Mouse (Mus musculus): ENCODE data around the gene Dnajc16. TPM values are rescaled to one million over a fixed set of nuclear protein-coding genes. Genes with fewer than 3 reads are reported as not detected.
A peak's percentile ranks its signal among the peaks of the same experiment; 100 is the strongest.

The Dnajc16 gene
- total and polyA plus RNA-seq, 3 experiments, result 3.2 to 6.8 TPM; not detected in 1

DNA sequence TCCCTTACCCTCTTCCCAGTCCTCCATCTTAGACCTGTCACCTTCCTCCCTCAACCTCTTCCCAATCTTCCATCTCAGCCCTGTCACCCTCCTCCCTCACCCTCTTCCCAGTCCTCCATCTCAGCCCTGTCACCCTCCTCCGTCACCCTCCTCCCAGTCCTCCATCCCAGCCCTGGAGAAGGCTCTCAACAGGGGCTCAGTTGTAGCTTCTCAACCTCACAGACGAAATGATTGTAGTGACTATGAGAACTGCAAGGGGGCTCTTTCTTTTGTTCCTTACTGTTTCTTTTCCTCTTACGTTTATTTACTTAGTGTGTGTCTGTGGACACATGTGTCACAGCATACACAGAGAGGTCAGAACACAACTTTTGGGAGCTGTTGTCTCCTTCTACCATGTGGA is 39.9 kb downstream of the Dnajc16 start:
- peak overlapping the region; percentile 92 for H3K27ac ChIP-seq (ENCODE audit: control insufficient read depth, low read depth, low read length)

GRCm38 (mm10) chr4:141749557-141749956 is 41.2 kb downstream of the Dnajc16 start:
- H3K79me2 ChIP-seq (ENCODE audit: control insufficient read depth, insufficient read depth, low read length, poor library complexity), result no peaks in the 10 kb centered on the region
- no peaks in the 10 kb centered on the region for H3K9me3 ChIP-seq (replicated peaks; ENCODE audit: insufficient read depth, low read length)
- no peak for DNase-seq (ENCODE audit: low read depth, low spot score)
- no peak overlapping the region for H3K4me3 ChIP-seq (ENCODE audit: control insufficient read depth in 1 of 2, insufficient read depth in 1 of 2, low read depth in 2 of 2, low read length in 2 of 2)
- H3K36me3 ChIP-seq (ENCODE audit: control insufficient read depth in 1 of 2, insufficient read depth in 2 of 2, low read length in 2 of 2), result peaks cover 0 to 3% of the 10 kb centered on the region in 2 experiments; a peak in 2 of 4 replicates
- H3K27me3 ChIP-seq (ENCODE audit: control insufficient read depth in 1 of 2, insufficient read depth in 2 of 2, low read length in 2 of 2), result no peaks in the 10 kb centered on the region
- H3K27ac ChIP-seq (ENCODE audit: control insufficient read depth, low read depth, low read length), result no peak overlapping the region
- H3K9ac ChIP-seq (ENCODE audit: control insufficient read depth, low read depth, low read length, poor library complexity, severe bottlenecking), result no peak overlapping the region
- peaks cover 3 to 15% of the 10 kb centered on the region in 2 experiments; a peak in 2 of 4 replicates for H3K4me1 ChIP-seq (ENCODE audit: control insufficient read depth in 1 of 2, insufficient read depth in 2 of 2, low read length in 2 of 2)
- TF ChIP-seq NRF1 (IDR thresholded peaks at IDR 0.05; ENCODE audit: insufficient read depth, low read depth, low read length, poor library complexity, severe bottlenecking), result no peak
- TF ChIP-seq UBTF (IDR thresholded peaks at IDR 0.05; ENCODE audit: borderline replicate concordance, insufficient read depth, low read depth, low read length), result no peak
- no peak for TF ChIP-seq SMC3 (IDR thresholded peaks at IDR 0.05; ENCODE audit: low read depth, low read length)
- TF ChIP-seq BHLHE40 (IDR thresholded peaks at IDR 0.05; ENCODE audit: borderline replicate concordance, low read depth, low read length), result no peak
- no peak for TF ChIP-seq KAT2A (conservative IDR thresholded peaks at IDR 0.05; ENCODE audit: low read depth, low read length)
- no peak for TF ChIP-seq E2F4 (IDR thresholded peaks at IDR 0.05; ENCODE audit: borderline replicate concordance, low read depth, low read length)
- TF ChIP-seq MEF2A (IDR thresholded peaks at IDR 0.05; ENCODE audit: extremely low read depth, insufficient replicate concordance, low read depth, low read length, poor library complexity, severe bottlenecking), result no peak
- TF ChIP-seq POLR2A (IDR thresholded peaks at IDR 0.05; ENCODE audit: control insufficient read depth in 1 of 2, insufficient read depth in 1 of 2, low read depth in 1 of 2, low read length in 2 of 2, poor library complexity in 1 of 2), result no peak

More for the DNA sequence above, 39.9 kb downstream of the Dnajc16 start:
- peak; percentile 60 for DNase-seq (ENCODE audit: low read depth, low spot score)
- peak overlapping the region; percentile 1 to 48; a peak in 3 of 4 replicates for H3K4me3 ChIP-seq (ENCODE audit: control insufficient read depth in 1 of 2, insufficient read depth in 1 of 2, low read depth in 2 of 2, low read length in 2 of 2)
- peaks cover 0 to 3% of the 10 kb centered on the region in 2 experiments; a peak in 2 of 4 replicates for H3K36me3 ChIP-seq (ENCODE audit: control insufficient read depth in 1 of 2, insufficient read depth in 2 of 2, low read length in 2 of 2)
- H3K4me1 ChIP-seq (ENCODE audit: control insufficient read depth in 1 of 2, insufficient read depth in 2 of 2, low read length in 2 of 2), result peaks cover 3 to 15% of the 10 kb centered on the region in 2 experiments; a peak in 2 of 4 replicates
- no peaks in the 10 kb centered on the region for H3K27me3 ChIP-seq (ENCODE audit: control insufficient read depth in 1 of 2, insufficient read depth in 2 of 2, low read length in 2 of 2)
- no peaks in the 10 kb centered on the region for H3K79me2 ChIP-seq (ENCODE audit: control insufficient read depth, insufficient read depth, low read length, poor library complexity)
- H3K9me3 ChIP-seq (replicated peaks; ENCODE audit: insufficient read depth, low read length), result no peaks in the 10 kb centered on the region
- TF ChIP-seq SIN3A (IDR thresholded peaks at IDR 0.05; ENCODE audit: low read length) (0 out of 2 replicates have a peak, but pooled peaks have one; percentile 20), ZC3H11A (IDR thresholded peaks at IDR 0.05; ENCODE audit: low read depth, low read length) (no peak)
- H3K9ac ChIP-seq (ENCODE audit: control insufficient read depth, low read depth, low read length, poor library complexity, severe bottlenecking), result peak overlapping the region; percentile 52

- no peak within 1 kb of the TSS for H3K4me3 ChIP-seq (ENCODE audit: control insufficient read depth in 1 of 2, insufficient read depth in 1 of 2, low read depth in 2 of 2, low read length in 2 of 2)
- H3K9ac ChIP-seq (ENCODE audit: control insufficient read depth, low read depth, low read length, poor library complexity, severe bottlenecking), result no peak within 1 kb of the TSS
- H3K36me3 ChIP-seq (ENCODE audit: control insufficient read depth in 1 of 2, insufficient read depth in 2 of 2, low read length in 2 of 2), result peaks cover 0 to 3% of the 10 kb centered on the region in 2 experiments; a peak in 2 of 4 replicates
- DNase-seq (ENCODE audit: low read depth, low spot score), result no peak
- no peak within 1 kb of the TSS for H3K27ac ChIP-seq (ENCODE audit: control insufficient read depth, low read depth, low read length)
- H3K4me1 ChIP-seq (ENCODE audit: control insufficient read depth in 1 of 2, insufficient read depth in 2 of 2, low read length in 2 of 2), result peaks cover 3 to 10% of the 10 kb centered on the region in 2 experiments; a peak in 2 of 4 replicates
- H3K79me2 ChIP-seq (ENCODE audit: control insufficient read depth, insufficient read depth, low read length, poor library complexity), result no peaks in the 10 kb centered on the region
- H3K9me3 ChIP-seq (replicated peaks; ENCODE audit: insufficient read depth, low read length), result no peaks in the 10 kb centered on the region
- no peaks in the 10 kb centered on the region for H3K27me3 ChIP-seq (ENCODE audit: control insufficient read depth in 1 of 2, insufficient read depth in 2 of 2, low read length in 2 of 2)
- TF ChIP-seq ELF1 (IDR thresholded peaks at IDR 0.05; ENCODE audit: low read depth, low read length) (no peak), TAL1 (IDR thresholded peaks at IDR 0.05; ENCODE audit: low read length) (no peak), E2F4 (IDR thresholded peaks at IDR 0.05; ENCODE audit: borderline replicate concordance, low read depth, low read length) (no peak), NELFE (IDR thresholded peaks at IDR 0.05; ENCODE audit: low read depth, low read length) (no peak), CHD2 (IDR thresholded peaks at IDR 0.05; ENCODE audit: low read length) (no peak), JUND (IDR thresholded peaks at IDR 0.05; ENCODE audit: low read depth, low read length) (no peak), RAD21 (IDR thresholded peaks at IDR 0.05; ENCODE audit: low read depth, low read length) (no peak), CTCF (IDR thresholded peaks at IDR 0.05 in 2 of 3, conservative IDR thresholded peaks at IDR 0.05 in 1 of 3; ENCODE audit: control insufficient read depth in 1 of 3, insufficient read depth in 1 of 3, low read depth in 2 of 3, low read length in 3 of 3, poor library complexity in 1 of 3, severe bottlenecking in 1 of 3) (no peak), GATA1 (IDR thresholded peaks at IDR 0.05; ENCODE audit: low read depth, low read length) (no peak), KAT2A (conservative IDR thresholded peaks at IDR 0.05; ENCODE audit: low read depth, low read length) (no peak), TCF12 (IDR thresholded peaks at IDR 0.05; ENCODE audit: low read depth, low read length) (no peak), RCOR1 (IDR thresholded peaks at IDR 0.05; ENCODE audit: low read depth, low read length) (no peak), GABPA (IDR thresholded peaks at IDR 0.05; ENCODE audit: low read depth, low read length) (no peak), ZKSCAN1 (IDR thresholded peaks at IDR 0.05; ENCODE audit: low read depth, low read length) (no peak), MYC (IDR thresholded peaks at IDR 0.05; ENCODE audit: low read depth, low read length) (no peak)
Observed at GRCm38 (mm10) chr4:141746578-141747346, 44.0 kb downstream of the Dnajc16 start, which contains the start of gene Agmat. Agmat (plus strand) TSS chr4:141746672.

Measured in MEL (cell line).